Mouse (Mus musculus) small intestine, adult 2 months (tissue): ENCODE results near the gene Gtse1.

Experiments
- CTCF ChIP-seq: fragments of 200-500 bp; IDR thresholded peaks from 2 replicates; pipeline ENCODE4 v1.5.1; 2012; ENCODE audit warnings: low read depth, mild to moderate bottlenecking, control low read depth, inconsistent platforms, low read length, moderate library complexity, mixed read lengths; ENCODE audit not compliant: insufficient replicate concordance, insufficient read length; ENCODE audit errors: extremely low read depth
- POLR2A ChIP-seq: fragments of 200-500 bp; IDR thresholded peaks from 2 replicates; pipeline ENCODE4 v1.6.1; 2012; ENCODE audit warnings: low read depth, mild to moderate bottlenecking, control low read depth, inconsistent platforms, low read length, moderate library complexity

- TF ChIP-seq CTCF = no peak
- no peak for TF ChIP-seq POLR2A
Measured at GRCm38 (mm10) chr15:85908660-85909491, 49.3 kb downstream of the Gtse1 start.
